Mouse (Mus musculus) C2C12 (cell line): ENCODE measurements around the gene Cflar. TPM values are rescaled to one million over a fixed set of nuclear protein-coding genes. Genes with fewer than 3 reads are reported as not detected.
"Not testable (repeated sequence)": the region's sequence is repeated elsewhere in the genome, so short reads cannot be mapped to it uniquely, and the experiment has no call there.

Experiments used
- H3K27me3 ChIP-seq: one replicate; pipeline ENCODE4 v1.6.1; 2011; ENCODE audit not compliant: control insufficient read depth, insufficient read depth, insufficient read length
- H3K36me3 ChIP-seq: one replicate; pipeline ENCODE4 v1.6.1; 2011; ENCODE audit not compliant: control insufficient read depth, insufficient read depth
- H3K4me3 ChIP-seq: one replicate; pipeline ENCODE4 v1.5.1; 2011; ENCODE audit warnings: mild to moderate bottlenecking, control low read depth; ENCODE audit not compliant: poor library complexity, insufficient read depth, severe bottlenecking
- H3K79me2 ChIP-seq: one replicate; pipeline ENCODE4 v1.6.1; 2011; ENCODE audit not compliant: control insufficient read depth, insufficient read depth
- H3K79me3 ChIP-seq: one replicate; pipeline ENCODE4 v1.6.1; 2011; ENCODE audit warnings: low read depth, control low read depth
- H3ac ChIP-seq: one replicate; pipeline ENCODE3; 2011; ENCODE audit warnings: low read depth; ENCODE audit not compliant: control insufficient read depth, insufficient read length
- CEBPB ChIP-seq: IDR thresholded peaks from one replicate; pipeline ENCODE4 v1.6.1; 2011; ENCODE audit warnings: low read depth, mild to moderate bottlenecking, control low read depth, moderate library complexity
- CTCF ChIP-seq: IDR thresholded peaks from one replicate; pipeline ENCODE4 v1.5.1; 2011; ENCODE audit not compliant: control insufficient read depth, insufficient read depth, insufficient read length
- FOSL1 ChIP-seq: IDR thresholded peaks from one replicate; pipeline ENCODE4 v1.8.0; 2011; ENCODE audit warnings: mild to moderate bottlenecking, low read length; ENCODE audit not compliant: poor library complexity, insufficient read depth, severe bottlenecking
- MAX ChIP-seq: IDR thresholded peaks from one replicate; pipeline ENCODE4 v1.6.1; 2011; ENCODE audit warnings: mild to moderate bottlenecking, control low read depth
- MYOD1 ChIP-seq: IDR thresholded peaks from one replicate; pipeline ENCODE4 v1.6.1; 2011; ENCODE audit warnings: low read depth; ENCODE audit not compliant: control insufficient read depth, insufficient read length
- MYOG ChIP-seq: IDR thresholded peaks from one replicate; pipeline ENCODE4 v1.6.1; 2011; ENCODE audit not compliant: control insufficient read depth, insufficient read length; ENCODE audit errors: extremely low read depth
- USF1 ChIP-seq: IDR thresholded peaks from one replicate; pipeline ENCODE4 v1.6.1; 2011; ENCODE audit warnings: low read depth, mild to moderate bottlenecking, control low read depth, moderate library complexity
- long read RNA-seq, 2 experiments: library from polyadenylated mRNA; unstranded; transcript quantifications; one replicate each; pipeline ENCODE4 v2.0.0; 2019 to 2020
- polyA plus RNA-seq: library from polyadenylated mRNA; unstranded; fragments of >200 nt; fragmentation: generic; extraction: Trizol; gene quantifications from one replicate; pipeline ENCODE4 v1.2.1, GENCODE M21; 2012; ENCODE audit warnings: missing spikeins

The Cflar gene
- 23.6 TPM for polyA plus RNA-seq
- long read RNA-seq, experiment 1, partial matches to known transcripts, result 1 of 20 reads
- long read RNA-seq, experiment 1, other reads (novel, unspliced or antisense), result 10 of 20 reads
- long read RNA-seq, experiment 2, full-length matches to known transcripts, result 84 of 203 reads
- long read RNA-seq, experiment 2, partial matches to known transcripts, result 67 of 203 reads
- long read RNA-seq, experiment 2, other reads (novel, unspliced or antisense), result 52 of 203 reads

DNA sequence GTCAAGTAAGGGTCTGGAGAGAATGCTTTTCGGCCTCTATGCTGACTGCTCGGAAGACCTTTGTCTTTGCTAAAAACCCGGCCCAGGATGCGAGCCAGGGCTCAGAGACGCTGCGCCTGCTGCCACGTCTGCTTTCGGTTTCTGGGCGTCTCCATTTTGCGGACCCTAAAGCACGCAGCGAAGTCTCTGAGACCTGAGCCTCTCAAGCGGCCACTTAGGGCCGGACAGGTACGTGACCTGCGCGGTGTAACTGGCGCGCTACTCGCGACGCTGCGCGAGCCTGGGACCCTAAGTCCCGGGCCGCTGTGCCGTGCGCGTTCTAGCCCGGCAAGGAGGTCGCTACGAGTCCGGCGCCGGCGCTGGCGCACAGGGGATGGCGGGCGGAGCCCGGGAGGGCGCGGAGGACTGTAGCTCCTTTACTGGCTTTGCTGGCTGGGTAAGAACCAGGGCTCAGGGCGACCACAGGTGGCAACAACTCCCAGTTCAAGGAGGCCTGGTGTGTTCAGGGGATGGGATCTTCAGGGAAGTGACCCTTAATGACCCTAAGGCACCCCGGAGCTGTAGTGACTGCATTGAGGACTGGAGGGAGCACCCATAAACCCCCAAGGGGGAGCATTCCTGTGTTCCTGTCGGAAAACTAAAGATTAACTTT is at the start of gene Cflar:
TSS of gene Cflar (plus strand) at position 144 of the 652 bp plus-strand sequence.
- Histone ChIP-seq H3K4me3 (peak within 1 kb of the TSS; percentile 60), H3K79me3 (peaks cover 30% of the 10 kb centered on the region), H3K36me3 (peaks cover 22% of the 10 kb centered on the region), H3ac (peak within 1 kb of the TSS; percentile 100), H3K27me3 (no peaks in the 10 kb centered on the region), H3K79me2 (peaks cover 34% of the 10 kb centered on the region)
- TF ChIP-seq CTCF, result no peak
- no peak for TF ChIP-seq USF1
- TF ChIP-seq MYOD1, result no peak
- TF ChIP-seq MYOG, result no peak
- TF ChIP-seq FOSL1, result no peak
- no peak for TF ChIP-seq CEBPB
- TF ChIP-seq MAX, result no peak

GRCm38 (mm10) chr1:58662671-58663070 is 48.6 kb upstream of the Cflar start:
- H3ac ChIP-seq, H3K4me3 ChIP-seq, H3K36me3 ChIP-seq, H3K79me2 ChIP-seq, H3K79me3 ChIP-seq, H3K27me3 ChIP-seq: not testable (repeated sequence)

DNA sequence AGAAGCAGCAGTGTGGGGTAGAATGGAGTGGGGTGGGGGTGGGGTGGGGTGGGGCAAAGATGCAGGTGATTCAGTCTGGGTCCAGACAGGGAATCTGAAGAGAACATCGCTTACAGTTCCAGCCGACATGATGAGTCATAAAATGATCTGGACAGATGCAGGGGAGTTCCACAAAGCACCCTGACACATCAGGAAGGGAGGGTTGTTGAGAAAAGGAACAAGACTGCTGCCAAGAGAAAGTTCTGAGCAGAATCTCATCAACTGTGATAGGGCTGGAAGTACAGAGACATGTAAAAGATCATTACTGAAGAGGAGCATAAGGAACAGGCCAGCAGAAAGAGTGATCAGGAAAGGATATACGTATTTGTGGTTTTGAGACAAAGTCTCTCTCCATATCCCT is 47.9 kb upstream of the Cflar start:
- TF ChIP-seq MYOD1, result peak; percentile 34
- H3K79me3 ChIP-seq, H3K27me3 ChIP-seq, H3ac ChIP-seq, H3K4me3 ChIP-seq, H3K79me2 ChIP-seq, H3K36me3 ChIP-seq: not testable (repeated sequence)

GRCm38 (mm10) chr1:58668191-58668590 is 43.1 kb upstream of the Cflar start:
- Histone ChIP-seq H3K79me2 (no peaks in the 10 kb centered on the region), H3K36me3 (no peaks in the 10 kb centered on the region), H3ac (no peak overlapping the region), H3K27me3 (no peaks in the 10 kb centered on the region), H3K79me3 (no peaks in the 10 kb centered on the region), H3K4me3 (no peak overlapping the region)
- TF ChIP-seq MYOD1 (no peak), MYOG (no peak), CTCF (no peak), CEBPB (no peak), MAX (no peak), USF1 (no peak), FOSL1 (no peak)

- not testable (repeated sequence) for H3K79me3 ChIP-seq, H3K79me2 ChIP-seq, H3K36me3 ChIP-seq, H3ac ChIP-seq, H3K4me3 ChIP-seq, H3K27me3 ChIP-seq
These were observed 41.7 kb upstream of the Cflar start for GRCm38 (mm10) chr1:58669635-58670034.

DNA sequence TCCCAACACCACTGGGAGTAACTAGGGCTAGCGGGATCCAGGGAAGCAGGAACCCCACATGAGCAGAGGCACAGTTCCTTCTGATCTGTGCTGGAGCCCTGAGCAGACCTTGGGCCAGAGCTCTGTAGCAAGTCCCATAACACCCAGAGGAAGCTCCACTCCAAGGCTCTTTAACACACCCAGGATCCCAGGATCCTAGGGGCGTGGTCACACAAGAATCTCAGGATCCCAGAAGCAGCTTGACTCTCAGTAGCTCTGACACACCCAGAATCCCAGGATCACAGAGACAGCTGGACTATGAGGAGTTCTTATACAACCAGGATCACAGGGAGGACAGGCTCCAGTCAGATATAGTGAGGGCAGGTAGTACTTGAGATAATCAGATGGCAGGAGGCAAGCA is 39.2 kb upstream of the Cflar start:
- Histone ChIP-seq H3ac (no peak overlapping the region), H3K4me3 (no peak overlapping the region), H3K36me3 (no peaks in the 10 kb centered on the region), H3K79me3 (no peaks in the 10 kb centered on the region), H3K27me3 (no peaks in the 10 kb centered on the region), H3K79me2 (no peaks in the 10 kb centered on the region)
- no peak for TF ChIP-seq CEBPB
- TF ChIP-seq USF1, result no peak
- TF ChIP-seq MYOD1, result no peak
- TF ChIP-seq CTCF, result no peak
- TF ChIP-seq MYOG, result no peak
- no peak for TF ChIP-seq MAX
- TF ChIP-seq FOSL1, result no peak

- Histone ChIP-seq H3K36me3 (no peaks in the 10 kb centered on the region), H3K79me3 (no peaks in the 10 kb centered on the region), H3K79me2 (no peaks in the 10 kb centered on the region), H3ac (no peak overlapping the region), H3K4me3 (no peak overlapping the region), H3K27me3 (no peaks in the 10 kb centered on the region)
- no peak for TF ChIP-seq MYOG
- no peak for TF ChIP-seq CEBPB
- TF ChIP-seq MYOD1, result no peak
- no peak for TF ChIP-seq CTCF
- TF ChIP-seq FOSL1, result no peak
- no peak for TF ChIP-seq USF1
- TF ChIP-seq MAX, result no peak
These were observed 36.3 kb upstream of the Cflar start for GRCm38 (mm10) chr1:58675011-58675410.
